Mouse (Mus musculus) CH12.LX (cell line): Measurements from ENCODE around the gene Klhl8.

Source experiments
- CHD1 ChIP-seq: IDR thresholded peaks from 2 replicates; pipeline ENCODE4 v1.6.1; 2012; ENCODE audit warnings: low read depth, low read length, improper control_type of control experiment, inconsistent platforms
- CTCF ChIP-seq, 2 experiments: IDR thresholded peaks in 1 of 2; conservative IDR thresholded peaks in 1 of 2; 2 replicates each; pipeline ENCODE4 v1.5.1; 2011 to 2012; ENCODE audit warnings: low read depth in 2 of 2, low read length in 2 of 2, improper control_type of control experiment in 1 of 2, inconsistent platforms in 1 of 2, mild to moderate bottlenecking in 1 of 2, moderate library complexity in 1 of 2
- EP300 ChIP-seq: IDR thresholded peaks from 2 replicates; pipeline ENCODE4 v1.6.1; 2011; ENCODE audit warnings: low read length, improper control_type of control experiment
- GABPA ChIP-seq: IDR thresholded peaks from 2 replicates; pipeline ENCODE4 v1.6.1; 2012; ENCODE audit warnings: low read depth, low read length, improper control_type of control experiment, inconsistent platforms; ENCODE audit not compliant: insufficient replicate concordance
- HCFC1 ChIP-seq: IDR thresholded peaks from 2 replicates; pipeline ENCODE4 v1.6.1; 2012; ENCODE audit warnings: low read depth, mild to moderate bottlenecking, inconsistent platforms, low read length, improper control_type of control experiment
- PAX5 ChIP-seq: IDR thresholded peaks from 2 replicates; pipeline ENCODE4 v1.6.1; 2012; ENCODE audit warnings: low read length, inconsistent platforms, mixed read lengths
- POLR2A ChIP-seq: IDR thresholded peaks from 2 replicates; pipeline ENCODE4 v1.6.1; 2011; ENCODE audit warnings: low read depth, mild to moderate bottlenecking, improper control_type of control experiment, low read length
- UBTF ChIP-seq: IDR thresholded peaks from 2 replicates; pipeline ENCODE4 v1.6.1; 2012; ENCODE audit warnings: low read depth, mild to moderate bottlenecking, inconsistent platforms, low read length, improper control_type of control experiment, moderate library complexity
- ZC3H11A ChIP-seq: IDR thresholded peaks from 2 replicates; pipeline ENCODE4 v1.6.1; 2012; ENCODE audit warnings: low read depth, mild to moderate bottlenecking, inconsistent platforms, low read length, improper control_type of control experiment
- ZNF384 ChIP-seq: IDR thresholded peaks from 2 replicates; pipeline ENCODE4 v1.6.1; 2012; ENCODE audit warnings: low read depth, low read length, improper control_type of control experiment, inconsistent platforms

DNA sequence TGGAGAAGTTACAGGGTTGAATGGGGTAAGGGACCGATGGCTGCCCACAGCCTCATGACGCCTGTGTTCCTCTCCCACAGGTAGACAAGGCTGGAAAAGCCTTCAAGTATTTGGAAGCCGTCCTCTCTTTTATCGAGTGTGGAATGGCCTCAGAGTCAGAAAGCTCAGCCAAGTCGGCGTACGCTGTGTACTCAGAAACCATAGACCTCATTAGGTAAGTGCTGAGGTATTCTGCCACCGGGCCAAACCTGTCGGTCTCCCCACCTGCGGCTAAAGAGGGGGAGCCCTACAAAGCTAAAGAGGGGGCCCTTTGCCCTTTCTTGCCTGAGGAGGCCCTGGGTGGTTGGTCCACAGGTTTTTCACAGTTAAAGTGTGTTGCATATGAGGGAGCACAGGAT, 64.9 kb downstream of the Klhl8 start:
- TF ChIP-seq CHD1 = no peak
- no peak for TF ChIP-seq POLR2A
- no peak for TF ChIP-seq PAX5
- no peak for TF ChIP-seq GABPA
- TF ChIP-seq CTCF (conservative IDR thresholded peaks at IDR 0.05 in 1 of 2, IDR thresholded peaks at IDR 0.05 in 1 of 2; ENCODE audit: low read depth in 2 of 2, low read length in 2 of 2) = no peak
- TF ChIP-seq UBTF = no peak
- no peak for TF ChIP-seq ZNF384
- TF ChIP-seq HCFC1 = no peak
- TF ChIP-seq EP300 = no peak
- no peak for TF ChIP-seq ZC3H11A
